8 mouse cellular contexts compared by ENCODE assay signal in the genomic region with DNA sequence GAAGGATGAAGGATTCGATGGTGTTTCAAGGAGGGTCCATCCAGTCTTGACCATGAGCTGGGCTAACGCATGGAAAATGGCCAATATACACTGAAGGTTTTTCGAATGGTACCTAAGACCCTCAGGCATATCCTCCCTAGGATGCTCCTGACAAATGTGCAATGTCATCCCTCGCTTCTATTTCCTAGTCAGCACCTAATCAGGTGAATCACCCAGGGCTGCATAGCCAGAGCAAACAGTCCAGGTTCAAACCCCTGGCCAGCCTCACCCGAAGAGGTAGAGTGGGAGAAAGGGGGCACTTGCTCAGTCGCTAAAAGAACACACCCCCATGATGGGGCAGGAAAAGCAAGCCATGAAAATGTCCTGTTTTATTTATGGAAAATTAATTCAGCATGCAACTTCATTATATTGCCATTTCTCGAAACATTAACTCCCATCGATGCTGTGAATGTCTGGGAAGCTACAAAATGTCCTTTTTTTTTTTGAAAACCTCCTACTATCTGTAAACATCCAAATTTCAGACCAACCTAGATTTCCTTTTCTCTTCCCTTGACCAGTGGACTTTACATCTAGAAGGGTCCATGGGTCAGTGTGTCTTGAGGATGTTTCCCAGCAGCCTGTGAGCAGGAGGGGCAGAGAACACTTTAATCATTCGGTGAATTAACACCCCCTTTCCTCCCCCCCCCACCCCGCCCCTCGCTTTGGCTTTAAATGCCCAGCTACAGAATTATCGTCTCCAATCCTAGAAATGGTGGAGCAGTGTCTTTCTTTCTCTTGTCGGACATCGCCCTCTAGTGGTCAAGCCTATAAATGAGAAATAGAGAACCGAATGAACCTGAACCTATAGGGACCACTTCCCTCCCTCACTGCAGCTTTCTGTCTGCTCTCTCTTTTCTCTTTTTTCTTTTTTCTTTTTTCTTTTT.
DNase-seq lines count a peak whose midpoint lies in the region; ATAC-seq lines count a peak whose summit lies in the region.

No protein-coding gene starts in this region.

- no peaks in the 10 kb centered on the region for H3K36me3 ChIP-seq in embryonic facial prominence, embryonic 14.5 days (ENCODE audit: control insufficient read depth, insufficient read depth, low read length)
- no peaks in the 10 kb centered on the region for H3K36me3 ChIP-seq in hindbrain, embryonic 13.5 days

- no peak overlapping the region for H3K9ac ChIP-seq in embryonic facial prominence, embryonic 14.5 days (ENCODE audit: low read depth, low read length)
- no peak overlapping the region for H3K9ac ChIP-seq in hindbrain, embryonic 13.5 days

- no peaks in the 10 kb centered on the region for H3K4me1 ChIP-seq in embryonic facial prominence, embryonic 14.5 days (ENCODE audit: control insufficient read depth, insufficient read depth, low read length)
- peaks cover 14% of the 10 kb centered on the region for H3K4me1 ChIP-seq in hindbrain, embryonic 13.5 days (replicated peaks)

- DNase-seq in gastrocnemius, adult 18-20 months (ENCODE audit: low spot score) = peak; percentile 69
- no peak for DNase-seq in gastrocnemius, adult 8-10 months (ENCODE audit: low spot score in 2 of 2)
- DNase-seq in brain, adult 2 months (ENCODE audit: low read depth, low spot score) = peak; percentile 83
- DNase-seq in embryonic facial prominence, embryonic 14.5 days (ENCODE audit: low spot score) = peak; percentile 79
- peak; percentile 72 to 77 for DNase-seq in layer of hippocampus, postnatal 10 days (ENCODE audit: low spot score in 2 of 2)
- peak; percentile 70 for DNase-seq in right cerebral cortex, postnatal 4 days

- ATAC-seq in embryonic facial prominence, embryonic 14.5 days (ENCODE audit: low read depth) = peak; percentile 79
- peak; percentile 67 for ATAC-seq in hindbrain, embryonic 13.5 days (ENCODE audit: low FRiP score)
- peak; percentile 67; the same call in 1 of the 2 replicates for ATAC-seq in megakaryocyte-erythroid progenitor cell, adult 5-6 weeks (replicated peaks; ENCODE audit: low FRiP score, low TSS enrichment, poor library complexity, severe bottlenecking)

- no peaks in the 10 kb centered on the region for H3K9me3 ChIP-seq in embryonic facial prominence, embryonic 14.5 days (ENCODE audit: control insufficient read depth, low read length)
- no peaks in the 10 kb centered on the region for H3K9me3 ChIP-seq in hindbrain, embryonic 13.5 days

- no peak overlapping the region for H3K4me3 ChIP-seq in embryonic facial prominence, embryonic 14.5 days (ENCODE audit: low read depth, low read length)
- no peak overlapping the region for H3K4me3 ChIP-seq in hindbrain, embryonic 13.5 days

- WGBS in embryonic facial prominence, embryonic 14.5 days = 37% methylated on average over 15 of the region's 15 CpGs
- WGBS in hindbrain, embryonic 13.5 days = 33% methylated on average over 15 of the region's 15 CpGs

- H3K27me3 ChIP-seq in embryonic facial prominence, embryonic 14.5 days (replicated peaks; ENCODE audit: control insufficient read depth, insufficient read depth, low read length) = no peaks in the 10 kb centered on the region
- no peaks in the 10 kb centered on the region; the same call in 1 of the 2 replicates for H3K27me3 ChIP-seq in hindbrain, embryonic 13.5 days

- 0 out of 2 replicates have a peak overlapping the region, but pooled peaks have one; percentile 21 for H3K4me2 ChIP-seq in embryonic facial prominence, embryonic 14.5 days (ENCODE audit: low read depth, low read length)
- peak overlapping the region; percentile 31; the same call in 1 of the 2 replicates for H3K4me2 ChIP-seq in hindbrain, embryonic 13.5 days

- H3K27ac ChIP-seq in embryonic facial prominence, embryonic 14.5 days (replicated peaks; ENCODE audit: low read depth, low read length) = no peak overlapping the region
- no peak overlapping the region for H3K27ac ChIP-seq in hindbrain, embryonic 13.5 days

Comparison
In these comparisons a context has a peak if more than half of its experiments do, and no peak if none do; other contexts are left out.
1. DNase-seq: peak in gastrocnemius, adult 18-20 months (single experiment), brain, adult 2 months (single experiment), embryonic facial prominence, embryonic 14.5 days (single experiment), layer of hippocampus, postnatal 10 days (2 of 2) and right cerebral cortex, postnatal 4 days (single experiment); none in gastrocnemius, adult 8-10 months (0 of 2).
2. Peak in every context shown above with its lines, with median percentiles within 50 percentile points of each other: ATAC-seq.